Mouse (Mus musculus) ES-E14 (cell line): ENCODE data around the gene Atxn2l.

Experiments used
- CHD2 ChIP-seq: IDR thresholded peaks from 2 replicates; pipeline ENCODE4 v1.6.1; 2014; ENCODE audit warnings: mild to moderate bottlenecking, low read depth, low read length, inconsistent platforms
- HCFC1 ChIP-seq: IDR thresholded peaks from 2 replicates; pipeline ENCODE4 v1.6.1; 2012; ENCODE audit warnings: low read length, inconsistent platforms, borderline replicate concordance; ENCODE audit not compliant: insufficient read depth
- MAFK ChIP-seq: IDR thresholded peaks from 2 replicates; pipeline ENCODE4 v1.6.1; 2014; ENCODE audit warnings: mild to moderate bottlenecking, low read depth, low read length, inconsistent platforms; ENCODE audit not compliant: insufficient read depth
- ZC3H11A ChIP-seq: IDR thresholded peaks from 2 replicates; pipeline ENCODE4 v1.6.1; 2012; ENCODE audit warnings: low read depth, mild to moderate bottlenecking, inconsistent platforms, low read length, borderline replicate concordance
- ZNF384 ChIP-seq: IDR thresholded peaks from 2 replicates; pipeline ENCODE4 v1.6.1; 2012; ENCODE audit warnings: low read depth, low read length, inconsistent platforms

- no peak for TF ChIP-seq MAFK
- TF ChIP-seq ZC3H11A: no peak
- TF ChIP-seq HCFC1: no peak
- no peak for TF ChIP-seq ZNF384
- no peak for TF ChIP-seq CHD2
Observed at GRCm38 (mm10) chr7:126443997-126444396, 59.2 kb downstream of the Atxn2l start.
